Mouse (Mus musculus) liver, embryonic 14.5 days (tissue): Measurements from ENCODE around the gene Ctnnd2.

Experiments
- CTCF ChIP-seq: IDR thresholded peaks from 2 replicates; pipeline ENCODE4 v1.5.1; 2016; ENCODE audit warnings: antibody characterized with exemption, low read depth, control low read depth
- EP300 ChIP-seq: IDR thresholded peaks from 2 replicates; pipeline ENCODE4 v1.6.1; 2016; ENCODE audit warnings: antibody characterized with exemption, low read depth

GRCm38 (mm10) chr15:30272326-30272725 is 99.9 kb downstream of the Ctnnd2 start:
- TF ChIP-seq CTCF, result no peak
- TF ChIP-seq EP300, result no peak
